Mouse (Mus musculus): ENCODE results near the gene Eme2. TPM values are rescaled to one million over a fixed set of nuclear protein-coding genes. Genes with fewer than 3 reads are reported as not detected.

The Eme2 gene
- total RNA-seq, 4 experiments from 2014 or later, result 43.6 to 80.7 (median 66.3) TPM

Other genes with a start within 250 kb of the Eme2 start
- 10 to 100 TPM; 45.9 to 78.6 (median 73.7) TPM for gene Slc9a3r2, start 244.8 kb downstream of the Eme2 start, total RNA-seq (2022)
- not detected for gene Npw, start 236.6 kb downstream of the Eme2 start, total RNA-seq (2022)
- gene Zfp598, start 225.4 kb downstream of the Eme2 start, total RNA-seq (2022), result 10 to 100 TPM; 44.9 to 59.4 (median 50.8) TPM
- gene Syngr3, start 205.1 kb downstream of the Eme2 start, total RNA-seq (2022), result 1 to 10 TPM; 2.4 to 5.5 (median 3.8) TPM
- 10 to 100 TPM; 31.7 to 35.6 (median 32.6) TPM for gene Gfer, start 198.9 kb downstream of the Eme2 start, total RNA-seq (2022)
- 10 to 100 TPM in 1 of 4 experiments, 1 to 10 TPM in 3; 2.8 to 14.8 (median 7.5) TPM for gene Noxo1, start 198.9 kb downstream of the Eme2 start, total RNA-seq (2022)
- gene Tbl3, start 187.4 kb downstream of the Eme2 start, total RNA-seq (2022), result 10 to 100 TPM; 34.3 to 40.5 (median 38.2) TPM
- gene Rnf151, start 177.0 kb downstream of the Eme2 start, total RNA-seq (2022), result not detected
- 100 to 1,000 TPM; 571 to 651 (median 615) TPM for gene Rps2, start 177.0 kb downstream of the Eme2 start, total RNA-seq (2022)
- 100 to 1,000 TPM; 199 to 268 (median 237) TPM for gene Ndufb10, start 170.6 kb downstream of the Eme2 start, total RNA-seq (2022)
- under 1 TPM in 1 of 4 experiments, not detected in 3; 0.49 TPM for gene Rpl3l, start 167.3 kb downstream of the Eme2 start, total RNA-seq (2022)
- gene Msrb1, start 158.4 kb downstream of the Eme2 start, total RNA-seq (2022), result 10 to 100 TPM; 87.3 to 91.3 (median 89.0) TPM
- gene Hs3st6, start 142.1 kb downstream of the Eme2 start, total RNA-seq (2022), result 1 to 10 TPM; 1.7 to 2.8 (median 2.4) TPM
- gene Meiob, start 90.8 kb downstream of the Eme2 start, total RNA-seq (2022), result 1 to 10 TPM in 2 of 4 experiments, under 1 TPM in 2; 0.52 to 2.7 (median 1.1) TPM
- gene Hagh, start 54.9 kb downstream of the Eme2 start, total RNA-seq (2022), result 10 to 100 TPM; 81.9 to 99.1 (median 92.7) TPM
- gene Fahd1, start 44.7 kb downstream of the Eme2 start, total RNA-seq (2022), result 10 to 100 TPM; 26.4 to 36.0 (median 32.1) TPM
- gene Igfals, start 29.1 kb downstream of the Eme2 start, total RNA-seq (2022), result 1 to 10 TPM; 2.0 to 5.8 (median 2.7) TPM
- gene Nubp2, start 8.7 kb downstream of the Eme2 start, total RNA-seq (2022), result 10 to 100 TPM; 58.9 to 66.0 (median 61.5) TPM
- gene Spsb3, start 8.4 kb downstream of the Eme2 start, total RNA-seq (2022), result 10 to 100 TPM; 31.5 to 34.0 (median 33.7) TPM
- gene Mrps34, start within 50 bp of the Eme2 start, total RNA-seq (2022), result 100 to 1,000 TPM; 120 to 201 (median 138) TPM
- 100 to 1,000 TPM in 2 of 4 experiments, 10 to 100 TPM in 2; 73.5 to 148 (median 104) TPM for gene Nme3, start 1.4 kb upstream of the Eme2 start, total RNA-seq (2022)
- gene Mapk8ip3, start 41.9 kb upstream of the Eme2 start, total RNA-seq (2022), result 100 to 1,000 TPM in 3 of 4 experiments, 10 to 100 TPM in 1; 96.1 to 271 (median 177) TPM
- 10 to 100 TPM; 28.0 to 38.5 (median 30.7) TPM for gene Jpt2, start 65.6 kb upstream of the Eme2 start, total RNA-seq (2022)
- gene Cramp1l, start 120.7 kb upstream of the Eme2 start, total RNA-seq (2022), result 10 to 100 TPM; 22.0 to 33.2 (median 25.4) TPM
- 10 to 100 TPM; 31.7 to 45.0 (median 38.1) TPM for gene Ift140, start 121.0 kb upstream of the Eme2 start, total RNA-seq (2022)
- 10 to 100 TPM; 35.3 to 56.0 (median 52.6) TPM for gene Tmem204, start 188.5 kb upstream of the Eme2 start, total RNA-seq (2022)
- 10 to 100 TPM; 24.0 to 40.2 (median 29.5) TPM for gene Telo2, start 220.9 kb upstream of the Eme2 start, total RNA-seq (2022)
- not detected for gene Ptx4, start 225.7 kb upstream of the Eme2 start, total RNA-seq (2022)
- 10 to 100 TPM; 47.4 to 77.7 (median 67.8) TPM for gene Clcn7, start 238.3 kb upstream of the Eme2 start, total RNA-seq (2022)